Mouse (Mus musculus): Measurements from ENCODE around the gene Tent4b.

The Tent4b gene

DNA sequence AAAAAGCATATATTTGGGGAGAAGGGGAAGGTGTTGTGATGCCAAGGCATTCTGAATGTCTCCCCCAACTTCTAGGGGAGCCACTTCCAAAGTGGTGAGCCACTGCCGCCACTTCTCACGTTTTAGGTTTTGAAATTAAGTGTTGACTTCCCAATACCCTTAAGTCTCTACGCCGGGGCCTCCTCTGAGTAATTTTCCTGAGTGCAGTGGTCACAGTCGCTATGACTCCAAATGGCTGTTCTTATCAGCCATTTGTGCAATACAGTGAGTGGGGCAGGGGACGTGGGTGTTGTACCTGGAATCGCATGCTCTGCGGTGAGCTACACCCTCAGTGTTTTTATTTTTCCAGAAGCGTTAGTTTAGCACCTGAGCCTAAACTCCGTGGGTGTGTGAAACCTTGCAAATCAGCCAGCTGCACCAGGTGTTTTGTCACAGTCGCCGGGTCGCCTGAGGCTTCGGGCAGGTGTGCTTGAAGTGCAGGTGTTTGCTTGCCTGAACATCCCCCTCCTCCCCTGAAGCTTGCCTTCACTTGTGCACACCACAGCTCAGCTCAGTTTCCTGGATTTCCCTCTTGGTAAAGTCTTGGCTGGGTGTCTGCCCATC, 67.9 kb downstream of the Tent4b start:
- in situ Hi-C loops (cut with MboI; ENCODE audit: low pct_unique_long_range_greater_than_20kb in 1 of 2, low sequenced_read_pairs in 2 of 2, unreplicated experiment in 1 of 2): loop anchor here in 1 of 2 experiments (25.0 kb wide), 1 partner anchor 345 kb away; no protein-coding TSS in a partner anchor

DNA sequence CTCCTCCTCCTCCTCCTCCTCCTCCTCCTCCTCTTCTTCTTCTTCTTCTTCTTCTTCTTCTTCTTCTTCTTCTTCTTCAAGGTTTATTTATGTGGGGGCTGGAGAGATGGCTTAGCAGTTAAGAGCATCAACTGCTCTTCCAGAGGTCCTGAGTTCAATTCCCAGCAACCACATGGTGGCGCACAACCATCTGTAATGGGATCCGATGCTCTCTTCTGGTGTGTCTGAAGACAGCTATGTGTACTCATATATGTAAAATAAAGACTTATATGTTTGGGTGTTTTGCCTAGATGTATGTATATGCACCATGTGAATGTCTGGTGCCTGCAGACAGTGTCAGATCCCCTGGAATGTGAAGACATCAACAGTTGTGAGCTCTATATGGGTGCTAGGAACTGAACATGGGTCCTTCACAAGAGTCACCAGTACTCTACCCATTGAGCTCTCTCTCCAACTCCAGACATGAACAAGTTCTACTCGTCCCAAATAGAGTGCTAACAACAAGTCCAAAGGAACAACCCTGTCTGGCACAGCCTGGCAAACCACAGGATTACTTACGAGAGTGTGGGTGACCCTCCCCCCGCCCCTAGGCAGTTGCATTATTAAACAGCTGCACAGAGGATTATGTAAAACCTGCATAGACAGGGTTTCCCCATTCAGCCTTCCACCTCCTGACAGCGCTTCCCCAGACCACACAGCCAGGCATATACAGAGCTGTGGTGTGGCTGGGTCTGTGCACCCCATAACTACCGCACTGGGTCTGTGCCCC, 70.3 kb downstream of the Tent4b start:
- in situ Hi-C loops (cut with MboI; ENCODE audit: low pct_unique_long_range_greater_than_20kb in 1 of 2, low sequenced_read_pairs in 2 of 2, unreplicated experiment in 1 of 2): loop anchor here in 1 of 2 experiments (25.0 kb wide), 1 partner anchor 343 kb away; no protein-coding TSS in a partner anchor

DNA sequence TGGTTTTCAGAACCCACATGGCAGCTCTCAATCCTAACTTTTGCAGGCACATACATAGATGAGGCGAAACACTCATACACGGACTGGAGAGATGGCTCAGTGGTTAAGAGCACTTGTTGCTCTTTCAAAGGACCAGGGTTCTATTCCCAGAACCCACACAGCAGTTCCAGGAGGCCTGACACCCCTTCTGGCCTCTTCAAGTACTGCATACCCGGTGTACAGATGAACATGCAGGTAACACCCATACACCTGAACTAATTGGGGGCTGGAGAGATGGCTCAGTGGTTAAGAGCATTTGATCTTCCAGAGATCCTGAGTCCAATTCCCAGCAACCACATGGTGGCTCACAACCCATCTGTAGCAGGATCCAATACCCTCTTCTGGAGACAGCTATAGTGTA, 71.1 kb downstream of the Tent4b start:
- in situ Hi-C loops (cut with MboI; ENCODE audit: low pct_unique_long_range_greater_than_20kb in 1 of 2, low sequenced_read_pairs in 2 of 2, unreplicated experiment in 1 of 2): loop anchor here (5.0 to 25.0 kb wide), 2 partner anchors 42 to 342 kb away; no protein-coding TSS in a partner anchor

DNA sequence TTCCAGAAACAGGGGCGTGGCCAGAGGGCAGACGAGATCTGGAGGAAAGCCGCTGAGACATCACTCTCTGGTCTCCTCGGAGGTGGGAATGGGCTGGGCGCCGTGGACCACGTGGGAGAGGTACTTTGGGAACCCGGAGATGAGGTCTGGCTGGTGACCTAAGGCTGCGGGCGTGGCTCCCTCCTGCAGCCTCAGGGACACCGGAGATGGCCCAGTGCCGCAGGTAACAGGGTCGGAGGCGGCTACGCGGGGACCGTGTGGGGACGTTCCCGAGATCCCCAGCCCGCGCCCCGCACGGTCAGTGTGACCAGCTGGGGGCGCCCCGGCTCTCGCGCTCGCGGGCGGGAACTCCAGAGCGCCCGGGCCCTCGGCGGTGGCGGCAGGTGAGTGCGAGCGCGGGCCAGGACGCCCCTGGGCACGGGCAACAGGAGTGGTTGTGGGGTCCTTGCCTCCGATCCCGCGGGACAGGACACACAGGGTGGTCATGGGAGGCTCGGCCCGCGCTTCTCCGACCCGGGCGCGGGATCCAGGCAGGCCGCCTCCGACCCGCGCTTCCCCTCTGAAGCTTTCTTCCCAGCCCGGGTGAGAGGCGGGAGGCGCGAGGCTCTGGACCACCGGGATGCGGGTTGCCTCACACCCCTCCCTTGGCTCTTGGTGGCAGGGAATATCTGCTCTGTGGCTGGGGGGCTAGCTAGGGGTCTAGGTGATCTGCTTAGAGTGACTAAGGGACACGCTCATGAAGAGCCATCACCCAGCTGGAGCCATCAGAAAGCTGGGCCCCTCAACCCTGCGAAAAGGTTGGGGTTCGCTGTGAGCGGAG, 73.4 kb downstream of the Tent4b start, which contains the start of gene Adcy7:
Gene Adcy7, plus strand, starts transcription at position 173 of the 820 bp plus-strand sequence.
- in situ Hi-C loops (cut with MboI; ENCODE audit: low pct_unique_long_range_greater_than_20kb in 1 of 2, low sequenced_read_pairs in 2 of 2, unreplicated experiment in 1 of 2): loop anchor here (5.0 to 25.0 kb wide), 2 partner anchors 40 to 340 kb away; no protein-coding TSS in a partner anchor

DNA sequence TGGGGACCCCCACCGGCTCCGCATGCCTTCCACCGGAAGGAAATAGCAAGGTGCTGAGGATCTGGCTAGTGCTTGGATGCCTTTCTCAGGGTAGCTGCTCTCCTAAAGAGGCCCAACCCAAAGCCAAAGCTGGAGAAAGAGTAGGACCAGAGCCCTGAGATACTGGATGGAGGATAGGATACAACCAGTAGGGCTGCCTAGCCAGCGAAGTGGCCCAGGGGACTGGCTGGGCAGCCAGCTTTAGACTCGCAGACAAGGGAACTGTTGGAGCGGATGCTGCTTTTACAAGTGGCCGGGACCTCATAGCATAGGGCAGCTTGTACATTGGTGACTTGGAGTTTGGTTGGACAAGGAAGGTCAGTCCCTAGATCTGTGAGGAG, 74.0 kb downstream of the Tent4b start:
- in situ Hi-C loops (cut with MboI; ENCODE audit: low pct_unique_long_range_greater_than_20kb in 1 of 2, low sequenced_read_pairs in 2 of 2, unreplicated experiment in 1 of 2): loop anchor here (5.0 to 25.0 kb wide), 2 partner anchors 39 to 339 kb away; no protein-coding TSS in a partner anchor

DNA sequence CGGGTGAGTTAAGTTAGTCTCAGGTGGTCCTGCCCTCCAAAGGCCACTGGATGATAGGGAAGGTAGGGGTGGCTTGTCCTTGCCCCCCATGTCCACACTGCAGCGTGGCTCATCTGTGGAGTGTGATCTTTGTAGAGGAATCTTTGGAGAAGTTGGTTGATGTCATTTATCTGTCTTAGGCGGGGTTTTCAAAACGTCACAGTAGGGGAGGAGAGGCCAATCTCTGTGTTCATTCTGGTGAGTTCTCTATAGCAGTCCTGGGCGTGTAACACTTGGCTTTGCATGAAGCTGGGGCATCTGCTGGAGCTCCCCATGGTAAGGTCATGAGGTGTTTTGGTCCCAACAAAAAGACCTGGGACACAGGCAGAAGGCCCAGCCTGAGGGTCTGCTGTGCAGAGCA, 75.1 kb downstream of the Tent4b start:
- in situ Hi-C loops (cut with MboI; ENCODE audit: low pct_unique_long_range_greater_than_20kb in 1 of 2, low sequenced_read_pairs in 2 of 2, unreplicated experiment in 1 of 2): loop anchor here (5.0 to 25.0 kb wide), 2 partner anchors 38 to 338 kb away; no protein-coding TSS in a partner anchor

DNA sequence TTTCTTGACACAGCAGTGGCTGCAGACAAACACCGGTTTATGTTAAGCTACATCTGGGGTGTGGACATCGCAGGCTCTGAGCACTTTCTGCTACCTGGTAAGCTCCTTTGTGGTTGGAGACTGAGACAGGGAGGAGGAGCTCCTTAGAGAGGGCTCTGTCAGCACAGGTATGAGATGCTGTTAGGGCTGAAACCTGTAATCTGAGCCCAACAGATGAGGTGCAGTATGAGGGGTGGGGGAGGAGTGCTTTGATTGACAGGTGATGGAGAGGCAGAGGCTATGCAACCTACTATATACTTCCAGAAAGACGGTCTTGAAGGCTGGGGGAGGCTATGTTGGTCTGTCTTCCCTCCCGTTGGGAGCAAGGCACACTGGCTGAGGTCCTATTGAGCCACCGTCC, 80.2 kb downstream of the Tent4b start:
- in situ Hi-C loops (cut with MboI; ENCODE audit: low pct_unique_long_range_greater_than_20kb in 1 of 2, low sequenced_read_pairs in 2 of 2, unreplicated experiment in 1 of 2): no loop called here

DNA sequence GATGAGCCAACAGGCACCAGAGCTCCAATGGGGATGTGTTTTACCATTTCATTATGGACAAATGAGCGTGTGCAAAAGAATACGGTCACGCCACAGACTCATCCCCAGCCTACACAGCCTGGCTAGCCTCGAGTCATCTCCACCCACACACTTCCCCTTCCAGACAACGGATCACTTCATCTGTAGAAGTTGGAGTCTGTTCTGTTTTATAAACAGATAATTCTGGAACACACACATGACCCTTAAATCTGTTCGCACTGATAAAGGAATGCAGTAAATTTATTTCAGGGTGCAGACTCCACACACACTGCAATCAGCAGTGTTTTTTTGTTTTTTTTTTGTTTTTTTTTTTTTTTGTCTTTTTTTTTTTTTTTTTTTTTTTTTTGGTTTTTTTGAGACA, 80.7 kb downstream of the Tent4b start:
- in situ Hi-C loops (cut with MboI; ENCODE audit: low pct_unique_long_range_greater_than_20kb in 1 of 2, low sequenced_read_pairs in 2 of 2, unreplicated experiment in 1 of 2): no loop called here

DNA sequence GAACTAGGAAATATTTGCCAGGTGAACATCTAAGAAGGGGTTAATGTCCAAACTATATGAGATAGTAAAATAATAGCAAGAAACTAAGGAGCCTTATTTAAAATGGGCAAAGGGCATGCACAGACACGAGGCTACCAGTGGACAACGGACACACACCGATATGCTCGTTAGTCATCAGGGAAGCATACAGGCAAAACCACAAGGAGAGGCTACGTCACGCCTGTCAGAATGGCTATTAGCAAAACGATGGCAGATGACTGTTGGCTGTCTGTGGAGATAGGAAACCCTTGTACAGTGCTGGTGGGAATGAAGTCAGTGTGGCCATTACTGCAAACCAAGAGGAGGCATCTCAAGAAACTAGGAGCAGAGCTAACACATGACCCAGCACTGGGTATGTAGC, 81.9 kb downstream of the Tent4b start:
- in situ Hi-C loops (cut with MboI; ENCODE audit: low pct_unique_long_range_greater_than_20kb in 1 of 2, low sequenced_read_pairs in 2 of 2, unreplicated experiment in 1 of 2): no loop called here

DNA sequence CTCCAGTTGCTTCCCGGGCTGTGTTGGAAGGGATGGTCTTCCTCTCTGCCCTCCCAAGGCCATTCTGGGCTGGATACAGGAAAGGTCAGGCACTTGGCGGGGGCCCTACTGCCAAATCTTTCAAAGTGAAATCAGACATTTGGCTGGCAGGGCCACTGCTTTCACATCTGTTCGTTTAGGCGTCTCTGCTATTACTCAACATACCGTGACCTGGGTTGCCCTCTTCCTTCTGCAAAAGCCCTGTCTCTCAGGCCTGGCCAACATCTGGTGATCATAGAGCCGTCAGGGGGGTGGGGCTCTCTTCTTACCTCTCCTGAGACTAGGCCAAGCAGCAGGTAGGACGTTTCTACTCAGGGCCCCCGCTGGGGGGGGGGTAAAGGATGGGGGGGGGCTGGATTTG, 83.7 kb downstream of the Tent4b start:
- in situ Hi-C loops (cut with MboI; ENCODE audit: low pct_unique_long_range_greater_than_20kb in 1 of 2, low sequenced_read_pairs in 2 of 2, unreplicated experiment in 1 of 2): no loop called here

DNA sequence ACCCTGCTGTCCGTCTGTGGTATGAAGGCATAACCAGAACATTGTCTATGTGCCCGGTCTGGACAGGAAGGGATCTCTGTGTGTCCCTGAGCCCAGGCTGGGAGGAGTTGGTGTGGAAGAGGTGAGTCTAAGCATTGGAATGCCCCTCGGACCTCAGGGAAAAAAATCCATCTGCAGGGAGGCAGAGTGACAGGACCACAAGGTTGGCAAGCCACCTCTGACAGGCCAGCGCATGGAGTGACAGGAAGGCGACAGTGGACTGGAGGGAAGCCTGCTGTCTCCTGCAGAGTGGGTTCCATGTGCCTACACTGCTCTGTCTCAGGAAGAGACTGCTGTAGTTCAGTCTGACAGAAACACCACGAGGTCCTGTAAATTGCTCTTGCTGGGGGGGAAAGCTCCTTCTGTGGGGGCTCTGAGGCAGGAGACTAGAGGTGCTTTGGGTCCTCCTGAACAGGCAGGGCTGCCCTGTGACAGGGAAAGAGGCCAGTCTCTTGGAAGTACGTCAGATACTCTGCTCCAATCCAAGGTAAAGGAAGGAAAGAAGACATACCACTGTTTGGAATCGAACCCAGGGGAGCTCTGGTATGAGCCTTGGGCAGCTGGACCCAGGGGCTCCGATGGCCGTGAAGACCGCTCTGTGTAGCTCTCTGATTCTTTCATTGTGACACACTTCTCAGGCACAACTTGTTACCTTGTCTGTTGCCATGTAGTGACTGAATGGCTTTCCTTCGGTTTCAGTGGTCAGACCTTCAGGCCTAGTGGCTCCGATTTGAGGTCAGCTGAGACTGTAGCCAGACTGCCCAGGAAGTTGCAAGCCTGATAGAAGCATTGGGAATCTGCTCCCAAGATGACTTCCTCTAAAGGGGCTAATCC, 84.5 kb downstream of the Tent4b start:
- in situ Hi-C loops (cut with MboI; ENCODE audit: low pct_unique_long_range_greater_than_20kb in 1 of 2, low sequenced_read_pairs in 2 of 2, unreplicated experiment in 1 of 2): no loop called here

DNA sequence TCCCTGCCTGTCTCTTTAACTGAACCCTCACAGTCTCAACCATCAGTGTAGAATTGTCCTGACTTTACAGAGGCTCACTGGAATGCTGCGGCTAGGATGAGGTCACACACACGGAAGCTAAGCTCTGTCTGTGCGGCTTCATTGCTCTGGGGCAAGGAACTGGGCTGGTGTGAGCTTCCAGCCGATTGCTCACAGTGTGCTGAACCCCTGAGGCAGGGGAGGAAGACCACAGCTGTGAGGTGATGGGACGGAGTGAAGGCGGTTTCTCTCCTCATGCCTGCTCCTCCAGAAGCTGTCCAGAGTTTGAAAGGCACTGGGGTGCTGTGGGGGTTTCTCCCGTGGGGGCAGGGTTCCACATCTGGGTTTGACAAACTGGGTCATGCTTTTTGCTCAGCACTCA, 85.7 kb downstream of the Tent4b start:
- in situ Hi-C loops (cut with MboI; ENCODE audit: low pct_unique_long_range_greater_than_20kb in 1 of 2, low sequenced_read_pairs in 2 of 2, unreplicated experiment in 1 of 2): no loop called here

DNA sequence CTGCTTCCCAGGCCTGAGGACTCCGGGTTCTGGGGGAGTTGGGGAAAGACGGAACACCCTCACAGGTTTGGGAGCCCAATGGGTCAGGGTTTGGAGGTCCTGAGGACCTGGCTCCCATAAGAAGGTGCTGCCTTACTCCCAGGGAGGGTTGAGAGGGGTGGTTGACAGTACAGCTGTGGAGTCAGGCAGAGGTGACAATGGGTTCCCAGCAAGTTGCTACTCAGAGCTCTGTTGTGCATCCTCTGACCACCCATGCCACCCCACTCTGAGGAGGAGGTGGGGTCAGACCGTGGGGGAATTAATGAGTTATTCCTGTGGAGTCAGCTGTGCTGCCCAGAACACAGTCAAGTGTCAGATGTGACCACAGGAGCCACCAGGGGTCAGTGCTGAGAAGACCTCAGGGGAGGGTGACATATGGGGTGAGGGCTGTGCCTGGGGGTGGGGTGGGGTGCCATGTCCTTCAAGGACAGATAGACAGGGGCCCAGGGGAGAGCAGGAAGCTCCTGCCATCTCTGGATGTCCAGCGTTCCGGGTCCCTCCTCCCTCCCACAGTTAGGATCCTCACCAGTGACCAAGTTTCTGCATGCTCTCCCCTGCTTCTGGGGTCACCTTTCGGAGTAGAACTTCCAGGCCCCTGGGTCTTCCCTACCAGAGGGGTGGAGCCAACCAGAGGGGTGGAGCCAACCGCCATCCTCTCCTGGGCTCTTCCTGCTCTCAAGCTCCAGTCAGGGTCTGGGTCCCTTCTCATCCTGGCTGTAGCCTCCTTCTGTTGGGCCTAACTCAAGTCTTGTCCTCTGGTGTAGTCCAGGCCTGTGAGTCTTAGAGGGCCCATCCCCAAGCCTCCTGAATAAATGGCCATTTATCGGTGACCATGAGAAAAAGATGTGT, 86.7 kb downstream of the Tent4b start:
- in situ Hi-C loops (cut with MboI; ENCODE audit: low pct_unique_long_range_greater_than_20kb in 1 of 2, low sequenced_read_pairs in 2 of 2, unreplicated experiment in 1 of 2): no loop called here

DNA sequence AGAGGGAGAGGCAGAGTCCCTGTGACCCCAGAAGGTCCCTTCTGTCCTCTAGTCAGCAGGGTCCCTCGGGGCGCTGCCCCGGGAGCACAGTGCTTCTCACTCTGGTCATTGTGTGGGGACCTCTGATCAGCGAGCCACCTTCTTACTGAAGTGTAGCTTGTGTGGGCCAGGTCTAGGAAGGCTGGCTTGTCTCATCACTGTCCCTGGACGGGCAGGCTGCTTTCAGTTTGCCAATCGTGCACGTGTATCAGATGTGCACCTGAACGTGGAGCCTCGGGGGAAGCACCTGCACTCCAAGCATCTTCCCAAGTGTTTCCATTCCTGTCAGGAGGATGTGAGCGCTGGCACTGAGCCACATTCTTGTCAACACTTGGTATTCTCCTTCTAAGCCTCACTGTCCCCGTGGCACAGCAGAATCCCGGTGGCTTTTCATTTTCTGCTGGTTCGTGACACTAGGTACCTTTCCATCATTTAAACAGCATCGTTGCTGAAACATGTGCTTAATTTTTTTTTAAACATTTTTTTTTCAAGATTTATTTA, 87.5 kb downstream of the Tent4b start:
- in situ Hi-C loops (cut with MboI; ENCODE audit: low pct_unique_long_range_greater_than_20kb in 1 of 2, low sequenced_read_pairs in 2 of 2, unreplicated experiment in 1 of 2): no loop called here

DNA sequence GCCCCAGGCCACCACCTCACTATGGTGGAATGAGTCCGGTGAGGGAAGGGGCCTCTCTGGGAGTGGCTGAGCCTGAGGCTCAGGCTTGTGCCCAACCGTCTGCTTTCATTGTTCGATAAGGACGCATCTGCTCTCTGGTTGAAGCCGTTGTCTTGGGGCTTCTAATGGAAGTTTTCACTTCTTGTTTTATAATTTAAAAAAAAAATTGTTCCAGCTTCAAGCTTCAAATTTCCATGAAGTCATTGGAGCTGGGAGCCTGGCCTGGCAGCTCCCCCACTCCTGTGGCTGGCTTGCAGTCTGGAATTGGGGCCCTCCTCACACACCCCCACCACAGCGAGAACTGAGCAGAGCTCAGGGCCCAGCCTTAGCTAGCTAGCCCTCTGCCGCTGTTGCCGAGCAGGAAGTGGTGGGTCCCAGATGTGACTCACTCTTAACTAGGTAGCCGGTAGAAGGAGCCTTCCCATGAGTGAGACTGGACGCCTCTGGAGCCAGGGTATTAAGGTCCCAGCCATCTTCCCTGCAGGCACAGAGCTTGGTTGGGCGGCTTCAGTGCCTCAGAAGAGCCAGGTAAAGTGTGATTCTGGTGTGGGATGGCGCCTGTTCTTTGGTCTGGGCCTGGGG, 89.7 kb downstream of the Tent4b start:
- in situ Hi-C loops (cut with MboI; ENCODE audit: low pct_unique_long_range_greater_than_20kb in 1 of 2, low sequenced_read_pairs in 2 of 2, unreplicated experiment in 1 of 2): no loop called here

DNA sequence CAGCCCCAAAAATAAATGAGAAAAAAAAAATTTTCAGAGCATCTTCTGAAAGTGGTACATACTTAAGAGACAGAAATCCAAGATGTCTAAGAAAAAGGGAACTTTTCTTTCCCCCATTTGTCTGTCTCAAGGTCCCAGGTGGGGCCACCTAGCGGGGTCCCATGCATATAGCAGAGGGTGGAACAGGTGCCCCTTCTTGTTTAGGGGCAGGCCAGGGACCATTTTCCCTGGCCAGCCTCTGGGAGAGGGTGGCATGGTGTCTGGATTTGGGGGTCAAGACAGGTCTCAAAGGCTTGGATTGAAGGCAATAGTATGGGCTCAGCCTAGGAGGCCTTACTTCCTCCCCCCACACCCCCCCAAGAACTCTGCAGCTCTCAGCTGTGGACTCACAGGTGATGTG, 90.9 kb downstream of the Tent4b start:
- in situ Hi-C loops (cut with MboI; ENCODE audit: low pct_unique_long_range_greater_than_20kb in 1 of 2, low sequenced_read_pairs in 2 of 2, unreplicated experiment in 1 of 2): no loop called here

All from mouse embryonic stem cell (cell line).